Mouse (Mus musculus) myocyte (in vitro differentiated cells): ENCODE results near the gene Higd1c.

Experiments used
- CEBPB ChIP-seq: IDR thresholded peaks from 2 replicates; pipeline ENCODE4 v1.6.1; 2011; ENCODE audit warnings: mild to moderate bottlenecking, moderate library complexity; ENCODE audit not compliant: poor library complexity, insufficient read depth, severe bottlenecking
- E2F4 ChIP-seq: IDR thresholded peaks from one replicate; pipeline ENCODE4 v1.6.1; 2011; ENCODE audit warnings: mild to moderate bottlenecking, control low read depth, moderate library complexity; ENCODE audit not compliant: insufficient read depth
- MAX ChIP-seq: IDR thresholded peaks from one replicate; pipeline ENCODE4 v1.6.1; 2011; ENCODE audit warnings: low read depth, mild to moderate bottlenecking, control low read depth
- MYOD1 ChIP-seq, 3 experiments: IDR thresholded peaks; one replicate each; pipeline ENCODE4 v1.6.1; 2011; ENCODE audit warnings: control low read depth in 2 of 3, low read depth in 2 of 3, mild to moderate bottlenecking in 2 of 3, moderate library complexity in 1 of 3; ENCODE audit not compliant: insufficient read length in 2 of 3, control insufficient read depth in 1 of 3
- MYOG ChIP-seq, 3 experiments: IDR thresholded peaks; one replicate each; pipeline ENCODE4 v1.6.1; 2011; ENCODE audit warnings: control low read depth in 2 of 3, low read depth in 2 of 3, mild to moderate bottlenecking in 2 of 3; ENCODE audit not compliant: insufficient read length in 2 of 3, control insufficient read depth in 1 of 3, insufficient read depth in 1 of 3
- POLR2A ChIP-seq: IDR thresholded peaks from one replicate; pipeline ENCODE4 v1.6.1; 2011; ENCODE audit warnings: low read depth, mild to moderate bottlenecking, control low read depth, moderate library complexity; ENCODE audit not compliant: insufficient read length
- POLR2AphosphoS2 ChIP-seq: IDR thresholded peaks from one replicate; pipeline ENCODE4 v1.6.1; 2011; ENCODE audit warnings: low read depth, control low read depth; ENCODE audit not compliant: insufficient read length
- SRF ChIP-seq: IDR thresholded peaks from one replicate; pipeline ENCODE4 v1.6.1; 2011; ENCODE audit warnings: low read depth; ENCODE audit not compliant: control insufficient read depth, insufficient read length
- TCF12 ChIP-seq: IDR thresholded peaks from one replicate; pipeline ENCODE4 v1.6.1; 2011; ENCODE audit warnings: mild to moderate bottlenecking, control low read depth; ENCODE audit not compliant: poor library complexity, insufficient read depth, severe bottlenecking
- USF1 ChIP-seq: IDR thresholded peaks from one replicate; pipeline ENCODE4 v1.6.1; 2011; ENCODE audit warnings: low read depth, mild to moderate bottlenecking, control low read depth, moderate library complexity

DNA sequence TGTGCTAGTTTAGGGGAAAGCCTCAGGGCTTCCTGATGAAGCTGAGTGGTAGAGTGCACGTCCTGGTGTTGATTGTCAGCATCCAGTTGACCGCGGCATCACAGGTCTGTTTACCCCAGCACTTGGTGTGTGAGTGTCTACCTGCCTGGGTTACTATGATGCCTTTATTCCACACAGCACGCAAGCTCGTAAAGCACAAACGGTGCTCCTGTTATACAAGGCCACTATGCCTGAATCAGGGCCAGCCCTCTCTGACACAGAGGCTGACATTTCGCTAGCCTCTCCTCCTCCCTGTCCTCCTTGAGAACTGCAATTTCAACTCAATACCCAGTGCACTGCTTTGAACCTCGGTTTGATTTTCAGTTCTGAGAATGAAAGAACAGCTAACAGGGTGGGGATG, 55.0 kb downstream of the Higd1c start:
- TF ChIP-seq POLR2AphosphoS2 (no peak), POLR2A (no peak), USF1 (no peak), MAX (no peak), MYOG (IDR thresholded peaks at IDR 0.05; ENCODE audit: control insufficient read depth in 1 of 3, insufficient read depth in 1 of 3, insufficient read length in 2 of 3, low read depth in 2 of 3) (no peak), CEBPB (no peak), E2F4 (no peak), TCF12 (no peak), MYOD1 (IDR thresholded peaks at IDR 0.05; ENCODE audit: control insufficient read depth in 1 of 3, insufficient read length in 2 of 3, low read depth in 2 of 3) (no peak), SRF (no peak)
